Mouse (Mus musculus): ENCODE data around the gene Slc38a6. TPM values are rescaled to one million over a fixed set of nuclear protein-coding genes. Genes with fewer than 3 reads are reported as not detected.

The Slc38a6 gene
- polyA plus RNA-seq, 1 experiment, result 26.0 TPM

GRCm38 (mm10) chr12:73269933-73270332, 16.6 kb upstream of the Slc38a6 start:
- peak overlapping the region; percentile 80 for H3K27ac ChIP-seq (ENCODE audit: insufficient read depth, low read length)
- peaks cover 2% of the 10 kb centered on the region for H3K4me1 ChIP-seq (ENCODE audit: control insufficient read depth, insufficient read depth, low read length)
- TF ChIP-seq CTCF (IDR thresholded peaks at IDR 0.05; ENCODE audit: borderline replicate concordance, insufficient read depth, low read length), result no peak
- no peak for TF ChIP-seq POLR2A (IDR thresholded peaks at IDR 0.05; ENCODE audit: low read depth, low read length)
- no peak overlapping the region for H3K4me3 ChIP-seq (ENCODE audit: insufficient read depth, low read length)

GRCm38 (mm10) chr12:73274921-73275320, 11.7 kb upstream of the Slc38a6 start:
- Histone ChIP-seq H3K4me1 (ENCODE audit: control insufficient read depth, insufficient read depth, low read length) (peaks cover 2% of the 10 kb centered on the region), H3K27ac (ENCODE audit: insufficient read depth, low read length) (no peak overlapping the region), H3K4me3 (ENCODE audit: insufficient read depth, low read length) (no peak overlapping the region)
- TF ChIP-seq POLR2A (IDR thresholded peaks at IDR 0.05; ENCODE audit: low read depth, low read length) (no peak), CTCF (IDR thresholded peaks at IDR 0.05; ENCODE audit: borderline replicate concordance, insufficient read depth, low read length) (no peak)

- Histone ChIP-seq H3K4me1 (ENCODE audit: control insufficient read depth, insufficient read depth, low read length) (peaks cover 2% of the 10 kb centered on the region; the same call in 1 of the 2 replicates), H3K4me3 (ENCODE audit: insufficient read depth, low read length) (peak overlapping the region; percentile 70), H3K27ac (ENCODE audit: insufficient read depth, low read length) (no peak overlapping the region)
- TF ChIP-seq POLR2A (IDR thresholded peaks at IDR 0.05; ENCODE audit: low read depth, low read length) (no peak), CTCF (IDR thresholded peaks at IDR 0.05; ENCODE audit: borderline replicate concordance, insufficient read depth, low read length) (no peak)
Measured at GRCm38 (mm10) chr12:73287609-73288008, 1.0 kb downstream of the Slc38a6 start.

GRCm38 (mm10) chr12:73288626-73289025, 2.0 kb downstream of the Slc38a6 start:
- no peak overlapping the region for H3K4me3 ChIP-seq (ENCODE audit: insufficient read depth, low read length)
- TF ChIP-seq POLR2A (IDR thresholded peaks at IDR 0.05; ENCODE audit: low read depth, low read length), result no peak
- TF ChIP-seq CTCF (IDR thresholded peaks at IDR 0.05; ENCODE audit: borderline replicate concordance, insufficient read depth, low read length), result no peak
- H3K4me1 ChIP-seq (ENCODE audit: control insufficient read depth, insufficient read depth, low read length), result 0 out of 2 replicates have a peak, but pooled peaks cover 2% of the 10 kb centered on the region
- no peak overlapping the region for H3K27ac ChIP-seq (ENCODE audit: insufficient read depth, low read length)

GRCm38 (mm10) chr12:73294884-73295283, 8.3 kb downstream of the Slc38a6 start:
- TF ChIP-seq CTCF (IDR thresholded peaks at IDR 0.05; ENCODE audit: borderline replicate concordance, insufficient read depth, low read length), result no peak
- no peak for TF ChIP-seq POLR2A (IDR thresholded peaks at IDR 0.05; ENCODE audit: low read depth, low read length)
- peaks cover 11% of the 10 kb centered on the region for H3K4me1 ChIP-seq (ENCODE audit: control insufficient read depth, insufficient read depth, low read length)
- H3K27ac ChIP-seq (ENCODE audit: insufficient read depth, low read length), result peak overlapping the region; percentile 87
- H3K4me3 ChIP-seq (ENCODE audit: insufficient read depth, low read length), result no peak overlapping the region

GRCm38 (mm10) chr12:73295505-73296140, 9.0 kb downstream of the Slc38a6 start:
- TF ChIP-seq POLR2A (IDR thresholded peaks at IDR 0.05; ENCODE audit: low read depth, low read length) (no peak), CTCF (IDR thresholded peaks at IDR 0.05; ENCODE audit: borderline replicate concordance, insufficient read depth, low read length) (no peak)
- Histone ChIP-seq H3K27ac (ENCODE audit: insufficient read depth, low read length) (peak overlapping the region; percentile 87), H3K4me1 (ENCODE audit: control insufficient read depth, insufficient read depth, low read length) (peaks cover 11% of the 10 kb centered on the region), H3K4me3 (ENCODE audit: insufficient read depth, low read length) (no peak overlapping the region)

GRCm38 (mm10) chr12:73298621-73299020, 12.0 kb downstream of the Slc38a6 start:
- TF ChIP-seq POLR2A (IDR thresholded peaks at IDR 0.05; ENCODE audit: low read depth, low read length) (no peak), CTCF (IDR thresholded peaks at IDR 0.05; ENCODE audit: borderline replicate concordance, insufficient read depth, low read length) (no peak)
- H3K27ac ChIP-seq (ENCODE audit: insufficient read depth, low read length), result no peak overlapping the region
- no peak overlapping the region for H3K4me3 ChIP-seq (ENCODE audit: insufficient read depth, low read length)
- peaks cover 11% of the 10 kb centered on the region for H3K4me1 ChIP-seq (ENCODE audit: control insufficient read depth, insufficient read depth, low read length)

- TF ChIP-seq POLR2A (IDR thresholded peaks at IDR 0.05; ENCODE audit: low read depth, low read length) (no peak), CTCF (IDR thresholded peaks at IDR 0.05; ENCODE audit: borderline replicate concordance, insufficient read depth, low read length) (no peak)
- Histone ChIP-seq H3K4me3 (ENCODE audit: insufficient read depth, low read length) (no peak overlapping the region), H3K27ac (ENCODE audit: insufficient read depth, low read length) (no peak overlapping the region), H3K4me1 (ENCODE audit: control insufficient read depth, insufficient read depth, low read length) (peaks cover 5% of the 10 kb centered on the region)
Measured at GRCm38 (mm10) chr12:73300531-73300930, 14.0 kb downstream of the Slc38a6 start.

GRCm38 (mm10) chr12:73304636-73305035, 18.1 kb downstream of the Slc38a6 start:
- Histone ChIP-seq H3K4me1 (ENCODE audit: control insufficient read depth, insufficient read depth, low read length) (no peaks in the 10 kb centered on the region; the same call in none of the 2 replicates), H3K27ac (ENCODE audit: insufficient read depth, low read length) (no peak overlapping the region; the same call in 1 of the 2 replicates), H3K4me3 (ENCODE audit: insufficient read depth, low read length) (no peak overlapping the region)
- no peak for TF ChIP-seq POLR2A (IDR thresholded peaks at IDR 0.05; ENCODE audit: low read depth, low read length)

- H3K4me3 ChIP-seq (ENCODE audit: insufficient read depth, low read length), result no peak overlapping the region
- no peaks in the 10 kb centered on the region; the same call in 1 of the 2 replicates for H3K4me1 ChIP-seq (ENCODE audit: control insufficient read depth, insufficient read depth, low read length)
- peak overlapping the region; percentile 84 for H3K27ac ChIP-seq (ENCODE audit: insufficient read depth, low read length)
- TF ChIP-seq POLR2A (IDR thresholded peaks at IDR 0.05; ENCODE audit: low read depth, low read length) (no peak), CTCF (IDR thresholded peaks at IDR 0.05; ENCODE audit: borderline replicate concordance, insufficient read depth, low read length) (no peak)
Measured at GRCm38 (mm10) chr12:73307750-73308149, 21.2 kb downstream of the Slc38a6 start.

Data from embryonic fibroblast, embryonic 13.5 days (primary cell).